Mouse (Mus musculus): ENCODE measurements around the gene Cep70.

The Cep70 gene

DNA sequence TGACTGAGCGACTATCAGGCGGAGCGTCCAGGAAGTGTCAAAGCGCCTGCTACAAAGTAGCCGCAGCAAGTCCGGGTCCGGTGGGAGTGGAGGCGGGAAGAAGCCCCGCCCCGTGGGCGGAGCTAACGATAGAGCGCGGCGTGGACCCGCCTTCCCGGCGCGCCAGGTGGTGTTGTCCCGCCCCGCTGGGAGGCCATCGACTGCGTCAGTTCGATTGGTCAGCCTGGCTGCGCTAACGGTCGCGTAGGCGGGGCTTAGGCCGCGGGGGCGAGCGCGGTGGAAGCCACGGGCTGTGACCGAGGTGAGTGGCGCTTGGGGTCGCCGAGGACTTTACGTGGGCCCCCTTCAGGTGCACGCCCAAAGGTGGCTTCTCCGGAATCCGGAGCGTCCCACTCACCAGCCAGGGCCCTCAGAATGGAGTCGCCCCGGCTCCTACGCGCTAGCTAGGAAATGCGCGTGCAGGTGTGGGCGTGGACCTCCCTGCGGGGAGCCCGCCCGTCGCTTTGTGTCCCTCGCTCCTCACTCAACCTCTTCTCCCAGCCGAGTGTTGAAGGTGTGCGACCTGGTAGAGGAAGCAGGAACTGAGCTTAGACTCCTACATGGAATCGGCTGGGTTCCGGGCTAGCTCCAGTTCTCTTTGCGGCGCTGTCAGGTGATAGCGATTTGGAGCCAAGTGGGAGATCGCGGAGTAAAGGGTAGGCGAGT is at the start of gene Cep70:
Cep70 (plus strand) TSS at position 178 of the 705 bp plus-strand sequence.
- peak; percentile 72 for DNase-seq (ENCODE audit: extremely low spot score, low read depth, low spot score)

- no peak for DNase-seq (ENCODE audit: extremely low spot score, low read depth, low spot score)
Observed at GRCm38 (mm10) chr9:99212643-99213042, 30.5 kb upstream of the Cep70 start.

- no peak for DNase-seq (ENCODE audit: extremely low spot score, low read depth, low spot score)
Observed at GRCm38 (mm10) chr9:99216182-99216581, 27.0 kb upstream of the Cep70 start.

- peak; percentile 35 for DNase-seq (ENCODE audit: extremely low spot score, low read depth, low spot score)
Observed at GRCm38 (mm10) chr9:99217999-99218719, 25.0 kb upstream of the Cep70 start.

GRCm38 (mm10) chr9:99221636-99222035 is 21.5 kb upstream of the Cep70 start:
- DNase-seq (ENCODE audit: extremely low spot score, low read depth, low spot score), result no peak

GRCm38 (mm10) chr9:99224583-99224982 is 18.6 kb upstream of the Cep70 start:
- no peak for DNase-seq (ENCODE audit: extremely low spot score, low read depth, low spot score)

DNA sequence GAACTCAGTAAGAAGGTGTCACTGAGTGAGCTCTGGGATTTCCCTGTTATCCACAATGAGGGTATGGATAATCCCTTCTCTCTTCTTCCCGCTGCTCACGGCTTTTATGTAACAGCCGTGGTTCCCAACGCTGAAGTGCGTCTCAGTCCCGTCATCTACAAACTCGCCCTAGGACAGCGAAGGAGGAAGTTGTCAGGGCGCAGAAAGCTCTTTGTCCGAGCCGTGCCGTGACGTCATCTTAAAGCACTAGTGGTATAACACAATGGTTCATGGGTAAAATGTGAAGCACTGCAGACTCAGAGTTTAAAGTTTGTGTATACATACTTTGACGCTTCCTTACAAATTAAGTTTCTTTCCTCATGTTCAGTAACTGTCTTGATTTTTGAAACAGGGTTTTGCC is 13.7 kb upstream of the Cep70 start:
- no peak for DNase-seq (ENCODE audit: extremely low spot score, low read depth, low spot score)

DNA sequence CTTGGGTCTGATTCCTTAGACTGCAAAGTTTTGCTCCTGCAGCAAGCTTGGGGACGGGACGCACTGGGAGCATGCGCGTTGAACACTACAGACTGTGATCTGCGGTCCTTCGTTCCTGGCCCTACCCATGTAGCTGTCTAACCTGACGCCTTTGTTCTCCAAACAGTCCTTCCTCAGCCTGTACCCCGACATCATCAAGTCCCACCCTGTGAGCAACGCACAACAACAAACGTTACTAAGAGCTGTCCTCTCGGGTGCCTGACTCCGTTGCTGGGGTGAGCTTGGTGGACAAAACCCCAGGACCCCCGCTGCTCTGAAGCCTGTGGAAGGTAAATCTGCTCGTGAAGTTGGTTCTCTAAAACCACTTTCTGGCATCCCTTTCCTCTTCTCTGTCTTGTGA is 6.0 kb upstream of the Cep70 start, which contains the start of gene Faiml:
Faiml (minus strand) TSS at position 101 of the 400 bp plus-strand sequence.
- no peak for DNase-seq (ENCODE audit: extremely low spot score, low read depth, low spot score)

DNA sequence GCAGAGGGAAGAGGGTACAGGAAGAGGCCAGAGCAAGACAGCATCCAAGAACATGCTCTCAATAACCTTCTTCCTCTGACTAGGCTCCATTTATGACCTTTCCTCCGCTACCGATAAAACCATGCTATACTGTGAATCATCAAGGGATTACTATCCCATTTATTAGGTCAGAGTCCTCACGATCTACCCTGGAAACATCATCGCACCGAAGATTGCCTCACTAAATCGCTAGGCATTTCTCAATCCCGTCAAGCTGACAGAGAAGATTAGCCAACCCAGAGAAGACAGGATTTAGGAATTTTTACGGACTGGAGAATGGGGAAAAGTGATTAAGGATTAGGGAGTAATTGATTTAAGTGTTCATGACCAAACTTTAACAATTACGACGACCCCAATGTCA is 4.9 kb upstream of the Cep70 start:
- DNase-seq (ENCODE audit: extremely low spot score, low read depth, low spot score), result no peak

- no peak for DNase-seq (ENCODE audit: extremely low spot score, low read depth, low spot score)
Observed at GRCm38 (mm10) chr9:99239256-99239655, 3.9 kb upstream of the Cep70 start.

DNA sequence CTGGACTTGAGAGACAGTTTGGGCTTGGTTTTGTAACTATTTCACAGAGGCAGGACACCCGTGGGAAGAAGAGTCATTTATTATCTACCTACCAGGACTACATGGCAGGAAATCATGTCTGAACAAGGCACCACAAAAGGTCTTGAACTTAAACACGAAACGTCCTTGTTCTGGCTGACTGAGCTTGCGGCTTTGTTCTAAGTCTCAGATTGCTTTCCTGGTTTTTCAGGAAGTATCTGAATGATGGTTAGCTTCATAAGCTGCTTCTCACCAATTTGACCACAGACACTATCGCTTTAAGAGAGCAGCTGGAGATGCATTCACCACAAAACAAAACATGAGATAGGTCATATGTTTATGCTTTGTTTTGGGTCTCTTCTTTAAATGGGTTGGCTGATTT is 2.6 kb upstream of the Cep70 start:
- no peak for DNase-seq (ENCODE audit: extremely low spot score, low read depth, low spot score)

DNA sequence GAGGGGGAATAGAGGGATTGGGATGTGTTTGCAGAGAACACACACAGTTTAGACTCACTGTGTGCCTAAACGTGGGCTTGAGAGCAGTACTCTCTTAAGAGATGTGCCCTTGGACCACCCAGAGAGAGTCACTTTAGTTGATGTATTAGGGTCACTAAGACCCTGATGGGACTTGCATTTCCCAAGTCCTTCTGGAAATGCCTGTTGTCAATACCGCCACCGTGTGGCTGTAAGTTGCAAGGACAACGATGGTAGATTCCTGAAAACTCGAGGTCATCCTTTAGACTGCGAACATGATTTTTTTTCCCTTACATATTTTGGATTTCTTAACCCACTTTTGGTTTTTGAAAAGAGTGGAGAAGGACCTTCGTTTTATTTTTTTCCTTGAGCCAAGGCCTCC is 1.1 kb upstream of the Cep70 start:
- DNase-seq (ENCODE audit: extremely low spot score, low read depth, low spot score), result peak; percentile 83

DNA sequence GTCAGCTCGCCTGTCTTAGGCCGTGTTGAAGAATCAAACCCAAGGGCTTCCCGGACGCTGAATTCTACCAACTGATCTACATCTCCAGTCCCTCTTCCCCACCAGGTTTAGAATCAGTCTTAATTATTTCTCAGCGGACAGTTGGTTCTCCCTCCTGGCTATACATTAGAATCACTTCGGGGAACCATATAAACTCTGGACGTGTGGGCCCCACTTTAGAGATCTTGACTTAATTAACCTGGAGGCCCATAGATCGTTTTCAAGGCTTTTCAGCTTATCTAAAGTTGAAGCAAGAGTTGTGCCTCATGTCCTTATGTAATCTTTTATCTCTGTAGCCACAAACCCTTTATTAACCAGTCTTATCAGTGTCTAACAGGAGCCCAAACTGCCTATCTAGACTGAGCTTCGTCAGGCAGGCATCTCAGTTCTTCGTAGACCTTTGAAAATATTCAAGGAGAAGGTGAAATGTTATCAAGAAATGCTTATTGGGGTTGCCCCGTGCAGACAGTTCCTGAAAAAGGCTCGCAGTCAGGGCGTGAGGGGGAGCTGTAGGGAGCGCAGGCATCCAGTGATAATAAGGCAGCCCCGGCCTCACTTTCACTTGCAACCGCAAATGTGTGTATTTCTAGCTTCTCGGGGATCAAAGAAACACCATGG is 506 bp upstream of the Cep70 start:
- DNase-seq (ENCODE audit: extremely low spot score, low read depth, low spot score), result no peak

- no peak for DNase-seq (ENCODE audit: extremely low spot score, low read depth, low spot score)
Observed at GRCm38 (mm10) chr9:99243895-99244293, 727 bp downstream of the Cep70 start.

DNA sequence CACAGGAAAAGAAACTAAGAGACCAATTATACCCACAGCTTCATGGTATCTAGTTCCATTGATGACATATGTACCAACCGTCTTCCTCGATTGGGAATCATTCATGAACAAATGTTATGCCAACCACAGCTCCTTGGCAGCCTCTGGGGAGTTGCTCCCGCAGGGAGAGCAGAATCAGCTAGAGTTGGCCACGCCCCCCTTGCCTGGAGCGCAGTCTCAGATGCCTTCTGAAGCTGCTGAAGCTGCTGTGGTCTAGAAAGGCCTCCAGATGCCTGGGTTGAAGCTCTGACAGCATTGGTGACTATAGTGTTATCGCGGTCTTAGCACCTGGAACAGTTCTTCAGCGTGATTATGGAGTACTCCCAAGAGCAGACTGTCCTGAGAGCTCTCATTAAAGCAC is 5.1 kb downstream of the Cep70 start:
- no peak for DNase-seq (ENCODE audit: extremely low spot score, low read depth, low spot score)

DNA sequence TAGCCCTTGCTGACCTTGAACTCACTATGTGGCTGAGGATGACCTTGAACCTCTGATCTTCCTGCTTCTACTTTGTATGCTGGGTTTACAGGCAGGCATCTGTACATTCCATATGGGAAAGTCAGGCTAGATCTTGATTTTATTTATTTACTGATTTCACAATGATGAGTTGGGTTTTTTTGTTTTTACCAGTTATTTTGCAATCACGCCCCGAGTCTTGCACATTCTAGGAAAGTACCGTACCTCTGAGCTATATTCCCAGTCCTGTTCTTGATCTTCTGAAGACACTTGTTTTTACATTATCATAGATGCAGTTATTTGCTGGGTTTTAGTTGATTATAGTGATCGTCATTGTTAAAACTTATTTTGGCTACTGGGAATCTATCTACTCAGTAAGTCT is 5.7 kb downstream of the Cep70 start:
- no peak for DNase-seq (ENCODE audit: extremely low spot score, low read depth, low spot score)

GRCm38 (mm10) chr9:99253861-99254260 is 10.7 kb downstream of the Cep70 start:
- DNase-seq (ENCODE audit: extremely low spot score, low read depth, low spot score), result no peak

GRCm38 (mm10) chr9:99256206-99256605 is 13.0 kb downstream of the Cep70 start:
- DNase-seq (ENCODE audit: extremely low spot score, low read depth, low spot score), result no peak

GRCm38 (mm10) chr9:99256821-99257220 is 13.7 kb downstream of the Cep70 start:
- DNase-seq (ENCODE audit: extremely low spot score, low read depth, low spot score), result no peak

DNA sequence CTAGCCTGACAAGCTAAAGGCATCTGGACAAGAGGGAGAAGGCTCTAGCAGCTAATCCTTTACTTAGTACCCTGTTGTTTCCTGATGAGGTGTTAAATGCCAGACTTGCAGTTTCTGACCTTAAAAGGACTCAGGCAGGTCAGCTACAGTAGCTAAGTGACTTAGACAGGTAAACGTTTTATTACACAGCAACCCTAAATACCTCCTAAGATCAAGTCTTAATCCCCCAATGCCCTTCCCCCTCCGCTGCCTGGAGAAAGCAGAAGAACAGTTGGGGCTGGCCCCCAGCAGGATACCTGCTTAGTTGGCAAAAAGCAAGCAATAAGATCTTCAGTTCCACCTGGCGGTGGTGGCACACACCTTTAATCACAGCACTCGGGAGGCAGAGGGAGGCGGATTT is 15.7 kb downstream of the Cep70 start:
- no peak for DNase-seq (ENCODE audit: extremely low spot score, low read depth, low spot score)

DNA sequence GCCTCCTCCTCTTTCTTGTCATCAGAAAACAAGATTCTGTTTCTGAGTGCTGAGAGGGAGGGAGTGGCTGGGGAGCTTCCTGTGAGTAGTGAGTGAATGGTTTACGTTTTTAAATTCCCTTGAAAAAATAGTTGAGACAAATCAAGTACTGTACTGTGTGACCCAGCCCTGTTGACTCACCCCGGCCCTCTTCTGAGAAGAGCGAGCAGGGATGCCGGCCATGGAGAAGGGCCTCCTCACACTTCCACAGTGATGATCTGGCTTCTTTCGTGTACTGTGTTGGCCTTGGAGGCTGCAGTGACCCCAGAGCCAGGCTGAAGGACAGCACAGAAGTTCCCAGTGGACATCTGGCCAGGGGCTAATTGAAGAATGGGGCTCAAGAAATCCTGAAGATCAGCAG is 61.1 kb downstream of the Cep70 start:
- no peak for DNase-seq (ENCODE audit: extremely low spot score, low read depth, low spot score)

DNA sequence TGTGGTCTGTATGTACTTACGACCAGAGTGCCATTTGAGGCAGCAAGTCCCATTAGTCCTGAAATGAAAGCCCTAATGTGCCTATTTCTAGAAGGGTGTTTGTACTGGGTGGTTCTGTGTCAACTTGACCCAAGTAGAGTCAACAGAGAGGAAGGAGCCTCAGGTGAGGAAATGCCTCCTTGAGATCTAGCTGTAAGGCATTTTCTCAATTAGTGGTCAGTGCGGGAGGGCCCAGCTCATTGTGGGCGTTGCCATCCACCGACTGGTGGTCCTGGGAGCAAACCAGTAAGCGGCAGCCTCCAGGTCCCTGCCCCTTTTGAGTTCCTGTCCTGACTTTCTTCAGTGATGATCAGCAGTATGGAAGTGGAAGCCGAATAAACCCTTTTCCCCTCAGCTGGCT is 63.1 kb downstream of the Cep70 start:
- DNase-seq (ENCODE audit: extremely low spot score, low read depth, low spot score), result no peak
